Mouse (Mus musculus): ENCODE measurements around the gene Ablim2. TPM values are rescaled to one million over a fixed set of nuclear protein-coding genes. Genes with fewer than 3 reads are reported as not detected.
A peak's percentile ranks its signal among the peaks of the same experiment; 100 is the strongest.

The Ablim2 gene
- polyA plus RNA-seq, 2 experiments: 1.8 to 3.8 TPM

- no peaks in the 10 kb centered on the region for H3K9me3 ChIP-seq (ENCODE audit: control insufficient read depth, low read length)
- no peak overlapping the region for H3K4me3 ChIP-seq (replicated peaks; ENCODE audit: low read length)
- H3K4me1 ChIP-seq (ENCODE audit: control insufficient read depth, insufficient read depth, low read length): peaks cover 8% of the 10 kb centered on the region; the same call in 1 of the 2 replicates
- no peak overlapping the region for H3K27ac ChIP-seq (replicated peaks; ENCODE audit: low read depth, low read length)
- H3K27me3 ChIP-seq (ENCODE audit: control insufficient read depth, insufficient read depth, low read length): no peaks in the 10 kb centered on the region
- ATAC-seq (ENCODE audit: low FRiP score, low read depth) (peak; percentile 31; the same call in 1 of the 2 replicates), DNase-seq (ENCODE audit: low spot score) (no peak)
- 65% methylated on average over 5 of the region's 5 CpGs for WGBS
- no peak for TF ChIP-seq POLR2A (IDR thresholded peaks at IDR 0.05; ENCODE audit: borderline replicate concordance, extremely low read depth, insufficient read depth, insufficient read length)
- no peak overlapping the region for H3K9ac ChIP-seq (ENCODE audit: low read depth, low read length, severe bottlenecking)
- no peak overlapping the region for H3K4me2 ChIP-seq (replicated peaks; ENCODE audit: low read depth, low read length, severe bottlenecking)
- no peaks in the 10 kb centered on the region for H3K36me3 ChIP-seq (ENCODE audit: control insufficient read depth, insufficient read depth, low read length)
Measured at GRCm38 (mm10) chr5:35796136-35796535, 38.5 kb downstream of the Ablim2 start.

DNA sequence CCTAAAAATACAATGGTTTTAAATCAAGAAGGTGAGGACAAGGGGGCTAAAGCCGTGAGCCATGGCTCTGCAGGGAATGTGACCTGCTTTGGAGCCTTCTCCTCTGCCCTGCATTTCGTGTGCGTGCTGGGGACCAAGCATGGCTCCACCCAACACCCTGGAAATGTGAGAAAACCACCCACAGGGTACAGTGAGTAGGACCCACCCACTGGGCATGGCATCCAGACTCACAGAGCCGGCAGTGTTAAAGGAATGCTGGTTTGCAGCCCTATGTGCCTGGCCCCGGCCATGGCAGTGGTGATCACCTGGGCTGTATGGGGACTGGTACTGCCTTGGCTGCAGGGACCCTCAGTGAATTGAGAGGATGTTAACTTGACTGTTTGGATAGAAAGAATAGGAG is 41.4 kb downstream of the Ablim2 start:
- no peak for ATAC-seq (ENCODE audit: low FRiP score, low read depth)
- H3K9ac ChIP-seq (ENCODE audit: low read depth, low read length, severe bottlenecking): no peak overlapping the region
- H3K4me1 ChIP-seq (ENCODE audit: control insufficient read depth, insufficient read depth, low read length): peaks cover 8% of the 10 kb centered on the region; the same call in 1 of the 2 replicates
- no peak overlapping the region for H3K4me3 ChIP-seq (replicated peaks; ENCODE audit: low read length)
- H3K27me3 ChIP-seq (ENCODE audit: control insufficient read depth, insufficient read depth, low read length): no peaks in the 10 kb centered on the region
- no peaks in the 10 kb centered on the region for H3K9me3 ChIP-seq (ENCODE audit: control insufficient read depth, low read length)
- no peaks in the 10 kb centered on the region for H3K36me3 ChIP-seq (ENCODE audit: control insufficient read depth, insufficient read depth, low read length)
- WGBS: 12% methylated on average over 5 of the region's 5 CpGs
- no peak for DNase-seq (ENCODE audit: low spot score)
- no peak for TF ChIP-seq POLR2A (IDR thresholded peaks at IDR 0.05; ENCODE audit: borderline replicate concordance, extremely low read depth, insufficient read depth, insufficient read length)
- no peak overlapping the region for H3K4me2 ChIP-seq (replicated peaks; ENCODE audit: low read depth, low read length, severe bottlenecking)
- H3K27ac ChIP-seq (replicated peaks; ENCODE audit: low read depth, low read length): no peak overlapping the region

- H3K27me3 ChIP-seq (ENCODE audit: control insufficient read depth, insufficient read depth, low read length): no peaks in the 10 kb centered on the region
- H3K4me1 ChIP-seq (ENCODE audit: control insufficient read depth, insufficient read depth, low read length): peaks cover 8% of the 10 kb centered on the region; the same call in 1 of the 2 replicates
- TF ChIP-seq POLR2A (IDR thresholded peaks at IDR 0.05; ENCODE audit: borderline replicate concordance, extremely low read depth, insufficient read depth, insufficient read length): no peak
- ATAC-seq (ENCODE audit: low FRiP score, low read depth) (no peak), DNase-seq (ENCODE audit: low spot score) (no peak)
- WGBS: 89% methylated on average over 5 of the region's 5 CpGs
- no peak overlapping the region for H3K27ac ChIP-seq (replicated peaks; ENCODE audit: low read depth, low read length)
- H3K9me3 ChIP-seq (ENCODE audit: control insufficient read depth, low read length): no peaks in the 10 kb centered on the region
- no peak overlapping the region for H3K9ac ChIP-seq (ENCODE audit: low read depth, low read length, severe bottlenecking)
- H3K4me2 ChIP-seq (replicated peaks; ENCODE audit: low read depth, low read length, severe bottlenecking): no peak overlapping the region
- H3K4me3 ChIP-seq (replicated peaks; ENCODE audit: low read length): no peak overlapping the region
- H3K36me3 ChIP-seq (ENCODE audit: control insufficient read depth, insufficient read depth, low read length): no peaks in the 10 kb centered on the region
Measured at GRCm38 (mm10) chr5:35803416-35803815, 45.7 kb downstream of the Ablim2 start.

GRCm38 (mm10) chr5:35804685-35805084 is 47.0 kb downstream of the Ablim2 start:
- ATAC-seq (ENCODE audit: low FRiP score, low read depth) (no peak), DNase-seq (ENCODE audit: low spot score) (no peak)
- H3K9ac ChIP-seq (ENCODE audit: low read depth, low read length, severe bottlenecking): no peak overlapping the region
- H3K27ac ChIP-seq (replicated peaks; ENCODE audit: low read depth, low read length): no peak overlapping the region
- WGBS: 80% methylated on average over 4 of the region's 4 CpGs
- TF ChIP-seq POLR2A (IDR thresholded peaks at IDR 0.05; ENCODE audit: borderline replicate concordance, extremely low read depth, insufficient read depth, insufficient read length): no peak
- no peaks in the 10 kb centered on the region for H3K4me1 ChIP-seq (ENCODE audit: control insufficient read depth, insufficient read depth, low read length)
- no peak overlapping the region for H3K4me2 ChIP-seq (replicated peaks; ENCODE audit: low read depth, low read length, severe bottlenecking)
- no peaks in the 10 kb centered on the region for H3K27me3 ChIP-seq (ENCODE audit: control insufficient read depth, insufficient read depth, low read length)
- no peaks in the 10 kb centered on the region for H3K36me3 ChIP-seq (ENCODE audit: control insufficient read depth, insufficient read depth, low read length)
- no peaks in the 10 kb centered on the region for H3K9me3 ChIP-seq (ENCODE audit: control insufficient read depth, low read length)
- no peak overlapping the region for H3K4me3 ChIP-seq (replicated peaks; ENCODE audit: low read length)

DNA sequence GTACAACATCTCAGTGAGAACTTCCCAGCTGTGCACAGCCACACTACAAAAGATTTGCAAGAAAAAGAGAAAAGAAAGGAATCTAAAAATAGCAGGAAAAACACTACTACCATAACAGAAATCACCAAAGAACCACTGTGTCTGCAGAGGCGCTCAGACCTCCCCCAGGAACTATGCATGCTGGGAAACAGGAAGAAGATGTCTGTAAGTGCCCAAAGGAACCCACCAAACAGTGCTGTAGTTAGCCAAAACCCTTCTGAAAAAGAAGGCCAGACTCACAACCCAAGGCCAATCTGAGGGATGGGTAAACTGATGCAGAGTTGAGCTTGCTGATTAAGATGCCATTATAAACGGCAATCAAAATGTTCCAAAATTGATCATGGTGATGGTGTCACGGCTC is 47.5 kb downstream of the Ablim2 start:
- ATAC-seq (ENCODE audit: low FRiP score, low read depth): no peak
- H3K9me3 ChIP-seq (ENCODE audit: control insufficient read depth, low read length): no peaks in the 10 kb centered on the region
- no peak overlapping the region for H3K9ac ChIP-seq (ENCODE audit: low read depth, low read length, severe bottlenecking)
- no peak overlapping the region for H3K27ac ChIP-seq (replicated peaks; ENCODE audit: low read depth, low read length)
- H3K4me1 ChIP-seq (ENCODE audit: control insufficient read depth, insufficient read depth, low read length): no peaks in the 10 kb centered on the region
- H3K36me3 ChIP-seq (ENCODE audit: control insufficient read depth, insufficient read depth, low read length): no peaks in the 10 kb centered on the region
- H3K27me3 ChIP-seq (ENCODE audit: control insufficient read depth, insufficient read depth, low read length): no peaks in the 10 kb centered on the region
- WGBS: 85% methylated on average over 3 of the region's 3 CpGs
- no peak for TF ChIP-seq POLR2A (IDR thresholded peaks at IDR 0.05; ENCODE audit: borderline replicate concordance, extremely low read depth, insufficient read depth, insufficient read length)
- H3K4me2 ChIP-seq (replicated peaks; ENCODE audit: low read depth, low read length, severe bottlenecking): no peak overlapping the region
- DNase-seq (ENCODE audit: low spot score): no peak
- H3K4me3 ChIP-seq (replicated peaks; ENCODE audit: low read length): no peak overlapping the region

DNA sequence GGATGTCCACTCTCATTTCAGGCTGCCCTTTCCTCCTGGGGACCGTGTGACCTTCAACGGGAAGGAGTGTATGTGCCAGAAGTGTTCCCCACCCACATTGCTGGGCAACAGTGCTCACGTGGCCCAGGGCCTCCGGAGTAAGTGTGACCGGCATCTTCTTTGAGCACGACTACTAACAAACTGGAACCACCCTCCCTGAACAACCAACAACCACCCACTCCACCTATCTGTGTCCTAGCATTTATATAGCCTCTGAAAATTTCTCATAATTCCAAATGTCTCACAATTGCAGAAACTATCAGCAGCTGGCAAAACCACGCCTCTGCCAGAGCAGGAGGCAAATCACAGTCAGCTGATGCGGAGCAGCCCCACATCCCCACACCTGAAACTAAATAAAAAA is 49.3 kb downstream of the Ablim2 start:
- 81% methylated on average over 8 of the region's 8 CpGs for WGBS
- TF ChIP-seq POLR2A (IDR thresholded peaks at IDR 0.05; ENCODE audit: borderline replicate concordance, extremely low read depth, insufficient read depth, insufficient read length): no peak
- ATAC-seq (ENCODE audit: low FRiP score, low read depth): no peak
- Histone ChIP-seq H3K4me1 (ENCODE audit: control insufficient read depth, insufficient read depth, low read length) (no peaks in the 10 kb centered on the region), H3K27me3 (ENCODE audit: control insufficient read depth, insufficient read depth, low read length) (no peaks in the 10 kb centered on the region), H3K27ac (replicated peaks; ENCODE audit: low read depth, low read length) (no peak overlapping the region), H3K36me3 (ENCODE audit: control insufficient read depth, insufficient read depth, low read length) (no peaks in the 10 kb centered on the region), H3K9me3 (ENCODE audit: control insufficient read depth, low read length) (no peaks in the 10 kb centered on the region), H3K9ac (ENCODE audit: low read depth, low read length, severe bottlenecking) (no peak overlapping the region), H3K4me3 (replicated peaks; ENCODE audit: low read length) (no peak overlapping the region), H3K4me2 (replicated peaks; ENCODE audit: low read depth, low read length, severe bottlenecking) (no peak overlapping the region)
- no peak for DNase-seq (ENCODE audit: low spot score)
